Mouse (Mus musculus) forebrain, embryonic 11.5 days (tissue): ENCODE measurements at regions not wholly inside any gene's neighbourhood (a gene's known extent, or its start where the extent isn't known, plus 50 kb on each side); places are given as distances from the start of the nearest gene placed in this dataset.

Experiments used
- ATAC-seq: fragments of 200-750 bp; cut with Nextera tagmentation; replicated peaks from 2 replicates; pipeline ENCODE4 v1.8.0; 2017; ENCODE audit warnings: moderate TSS enrichment; ENCODE audit not compliant: low FRiP score
- DNase-seq: peaks from one replicate; pipeline ENCODE4 v3.0.0-alpha.2; 2017; ENCODE audit warnings: low spot score
- H3K27ac ChIP-seq: fragments of 300-500 bp; sonication (generic); 2 replicates; pipeline ENCODE4 v1.5.1; 2014; ENCODE audit warnings: low read depth, low read length
- H3K27me3 ChIP-seq: fragments of 300-500 bp; sonication (generic); 2 replicates; pipeline ENCODE4 v1.6.1; 2014; ENCODE audit warnings: mild to moderate bottlenecking, low read length, mixed read lengths; ENCODE audit not compliant: control insufficient read depth, insufficient read depth
- H3K36me3 ChIP-seq: fragments of 300-500 bp; sonication (generic); 2 replicates; pipeline ENCODE4 v1.6.1; 2014; ENCODE audit warnings: mild to moderate bottlenecking, low read length, moderate library complexity, mixed read lengths; ENCODE audit not compliant: control insufficient read depth, insufficient read depth
- H3K4me1 ChIP-seq: fragments of 300-500 bp; sonication (generic); replicated peaks from 2 replicates; pipeline ENCODE4 v1.6.1; 2014; ENCODE audit warnings: low read length, mixed read lengths; ENCODE audit not compliant: control insufficient read depth, insufficient read depth
- H3K4me2 ChIP-seq: fragments of 300-500 bp; sonication (generic); 2 replicates; pipeline ENCODE4 v1.6.1; 2014; ENCODE audit warnings: low read depth, mild to moderate bottlenecking, low read length, moderate library complexity, mixed read lengths; ENCODE audit not compliant: severe bottlenecking
- H3K4me3 ChIP-seq: fragments of 300-500 bp; sonication (generic); 2 replicates; pipeline ENCODE4 v1.5.1; 2014; ENCODE audit warnings: low read depth, low read length
- H3K9ac ChIP-seq: fragments of 300-500 bp; sonication (generic); 2 replicates; pipeline ENCODE4 v1.6.1; 2014; ENCODE audit warnings: low read length
- H3K9me3 ChIP-seq: fragments of 300-500 bp; sonication (generic); 2 replicates; pipeline ENCODE4 v1.6.1; 2016; ENCODE audit warnings: low read length, mixed read lengths; ENCODE audit not compliant: control insufficient read depth
- WGBS: fragments of 180-500 bp; shearing (Covaris S2); extraction: QIAGEN DNeasy Blood & Tissue Kit; methylation state at CpG from one replicate; pipeline ENCODE4 v1.1.7; 2014; 5-methylcytosine and 5-hydroxymethylcytosine counted together

GRCm38 (mm10) chr9:23977574-23977973, 120.2 kb upstream of the Npsr1 start:
- H3K27me3 ChIP-seq, result no peaks in the 10 kb centered on the region
- no peak overlapping the region for H3K9ac ChIP-seq
- H3K4me2 ChIP-seq, result no peak overlapping the region
- no peak for ATAC-seq
- H3K4me1 ChIP-seq, result no peaks in the 10 kb centered on the region
- 84% methylated on average over 4 of the region's 4 CpGs for whole genome bisulfite sequencing
- no peaks in the 10 kb centered on the region for H3K9me3 ChIP-seq
- no peak overlapping the region for H3K27ac ChIP-seq
- no peak overlapping the region for H3K4me3 ChIP-seq
- no peaks in the 10 kb centered on the region for H3K36me3 ChIP-seq
- no peak for DNase-seq

- H3K4me1 ChIP-seq, result no peaks in the 10 kb centered on the region
- 73% methylated on average over 1 of the region's 1 CpGs for WGBS
- no peaks in the 10 kb centered on the region for H3K36me3 ChIP-seq
- no peak overlapping the region for H3K27ac ChIP-seq
- no peaks in the 10 kb centered on the region for H3K9me3 ChIP-seq
- no peak overlapping the region for H3K4me3 ChIP-seq
- ATAC-seq, result no peak
- H3K9ac ChIP-seq, result no peak overlapping the region
- DNase-seq, result no peak
- no peak overlapping the region for H3K4me2 ChIP-seq
- H3K27me3 ChIP-seq, result no peaks in the 10 kb centered on the region
Observed at GRCm38 (mm10) chr9:24006353-24006752, 91.4 kb upstream of the Npsr1 start.

- Histone ChIP-seq H3K4me2 (no peak overlapping the region), H3K4me3 (no peak overlapping the region), H3K36me3 (no peaks in the 10 kb centered on the region), H3K27ac (no peak overlapping the region), H3K4me1 (no peaks in the 10 kb centered on the region), H3K27me3 (no peaks in the 10 kb centered on the region), H3K9me3 (no peaks in the 10 kb centered on the region), H3K9ac (no peak overlapping the region)
- ATAC-seq, result no peak
- DNase-seq, result no peak
- WGBS, result 82% methylated on average over 4 of the region's 4 CpGs
Observed at GRCm38 (mm10) chr9:24038274-24038673, 59.5 kb upstream of the Npsr1 start.
